Mouse (Mus musculus) forebrain, embryonic 14.5 days (tissue): ENCODE data around the gene Cxcl2. TPM values are rescaled to one million over a fixed set of nuclear protein-coding genes. Genes with fewer than 3 reads are reported as not detected.
A peak's percentile ranks its signal among the peaks of the same experiment; 100 is the strongest.

Experiments
- ATAC-seq: fragments of 200-750 bp; cut with Nextera tagmentation; 2 replicates; pipeline ENCODE4 v1.8.0; 2017; ENCODE audit warnings: mild to moderate bottlenecking, moderate library complexity
- DNase-seq: peaks from one replicate; pipeline ENCODE4 v3.0.0-alpha.2; 2015; ENCODE audit warnings: low spot score
- H3K27ac ChIP-seq: fragments of 300-500 bp; sonication (generic); 2 replicates; pipeline ENCODE4 v1.5.1; 2014; ENCODE audit warnings: low read depth, mild to moderate bottlenecking, control low read depth, low read length, moderate library complexity
- H3K27me3 ChIP-seq: fragments of 300-500 bp; sonication (generic); replicated peaks from 2 replicates; pipeline ENCODE4 v1.6.1; 2014; ENCODE audit warnings: low read length, control low read depth, mixed read lengths; ENCODE audit not compliant: control insufficient read depth, insufficient read depth
- H3K36me3 ChIP-seq: fragments of 300-500 bp; sonication (generic); 2 replicates; pipeline ENCODE4 v1.6.1; 2014; ENCODE audit warnings: low read length, control low read depth; ENCODE audit not compliant: control insufficient read depth, insufficient read depth
- H3K4me1 ChIP-seq: fragments of 300-500 bp; sonication (generic); 2 replicates; pipeline ENCODE4 v1.6.1; 2014; ENCODE audit warnings: antibody characterized with exemption, low read length, control low read depth; ENCODE audit not compliant: control insufficient read depth, insufficient read depth
- H3K4me2 ChIP-seq: fragments of 300-500 bp; sonication (generic); 2 replicates; pipeline ENCODE4 v1.6.1; 2014; ENCODE audit warnings: mild to moderate bottlenecking, control low read depth, low read length
- H3K4me3 ChIP-seq: fragments of 300-500 bp; sonication (generic); 2 replicates; pipeline ENCODE4 v1.5.1; 2014; ENCODE audit warnings: low read depth, low read length, control low read depth
- H3K9ac ChIP-seq: fragments of 300-500 bp; sonication (generic); 2 replicates; pipeline ENCODE4 v1.6.1; 2014; ENCODE audit warnings: mild to moderate bottlenecking, low read length, control low read depth, moderate library complexity
- H3K9me3 ChIP-seq: fragments of 300-500 bp; sonication (generic); replicated peaks from 2 replicates; pipeline ENCODE4 v1.6.1; 2016; ENCODE audit warnings: low read length, control low read depth, mixed read lengths; ENCODE audit not compliant: control insufficient read depth
- WGBS: fragments of 180-500 bp; shearing (Covaris S2); extraction: QIAGEN DNeasy Blood & Tissue Kit; methylation state at CpG from one replicate; pipeline ENCODE4 v1.1.7; 2014; 5-methylcytosine and 5-hydroxymethylcytosine counted together
- polyA plus RNA-seq: library from polyadenylated mRNA; unstranded; fragments of >200 nt; fragmentation: Nextera tagmentation; extraction: Ambion mirVana; gene quantifications from 2 replicates; pipeline ENCODE4 v1.2.1, GENCODE M21; 2014

Gene Cxcl2
- not detected in 2 replicates for polyA plus RNA-seq

DNA sequence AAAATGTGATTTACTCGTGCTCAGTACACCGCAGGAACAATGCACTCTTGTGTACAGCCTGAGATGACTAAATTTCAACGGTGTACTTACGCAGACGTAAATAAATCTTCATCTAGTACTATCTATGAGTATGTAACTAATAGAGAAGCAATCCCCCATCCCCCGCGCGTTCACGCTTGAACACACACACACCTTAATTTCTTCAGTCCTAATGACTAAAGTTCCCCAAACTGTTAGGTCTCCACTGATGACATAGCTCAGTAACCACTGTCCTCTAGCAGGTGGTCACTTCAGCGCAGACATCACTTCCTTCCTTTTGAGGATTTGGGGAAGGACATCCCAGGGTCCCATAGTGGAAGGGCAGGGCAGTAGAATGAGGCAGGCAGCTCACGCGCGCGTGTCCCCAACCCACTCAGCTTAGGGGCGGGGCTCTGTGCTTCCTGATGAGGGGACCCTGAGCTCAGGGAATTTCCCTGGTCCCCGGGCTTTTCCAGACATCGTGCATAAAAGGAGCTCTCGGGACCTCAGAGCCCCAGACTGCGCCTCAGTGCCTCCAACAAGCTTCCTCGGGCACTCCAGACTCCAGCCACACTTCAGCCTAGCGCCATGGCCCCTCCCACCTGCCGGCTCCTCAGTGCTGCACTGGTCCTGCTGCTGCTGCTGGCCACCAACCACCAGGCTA lies at the start of gene Cxcl2:
Gene Cxcl2 (plus strand): TSS at position 533 of the 682 bp plus-strand sequence.
- peaks cover 4% of the 10 kb centered on the region; the same call in 1 of the 2 replicates for H3K4me1 ChIP-seq
- H3K27me3 ChIP-seq: 0 out of 2 replicates have a peak, but pooled peaks cover 5% of the 10 kb centered on the region
- DNase-seq (peak; percentile 25), ATAC-seq (peak; percentile 62)
- H3K4me2 ChIP-seq: peak within 1 kb of the TSS; percentile 68
- peak within 1 kb of the TSS; percentile 32; the same call in 1 of the 2 replicates for H3K9ac ChIP-seq
- no peak within 1 kb of the TSS for H3K27ac ChIP-seq
- 7% methylated on average over 22 of the region's 22 CpGs for WGBS
- H3K4me3 ChIP-seq: peak within 1 kb of the TSS; percentile 22
- H3K36me3 ChIP-seq: no peaks in the 10 kb centered on the region
- H3K9me3 ChIP-seq: no peaks in the 10 kb centered on the region

DNA sequence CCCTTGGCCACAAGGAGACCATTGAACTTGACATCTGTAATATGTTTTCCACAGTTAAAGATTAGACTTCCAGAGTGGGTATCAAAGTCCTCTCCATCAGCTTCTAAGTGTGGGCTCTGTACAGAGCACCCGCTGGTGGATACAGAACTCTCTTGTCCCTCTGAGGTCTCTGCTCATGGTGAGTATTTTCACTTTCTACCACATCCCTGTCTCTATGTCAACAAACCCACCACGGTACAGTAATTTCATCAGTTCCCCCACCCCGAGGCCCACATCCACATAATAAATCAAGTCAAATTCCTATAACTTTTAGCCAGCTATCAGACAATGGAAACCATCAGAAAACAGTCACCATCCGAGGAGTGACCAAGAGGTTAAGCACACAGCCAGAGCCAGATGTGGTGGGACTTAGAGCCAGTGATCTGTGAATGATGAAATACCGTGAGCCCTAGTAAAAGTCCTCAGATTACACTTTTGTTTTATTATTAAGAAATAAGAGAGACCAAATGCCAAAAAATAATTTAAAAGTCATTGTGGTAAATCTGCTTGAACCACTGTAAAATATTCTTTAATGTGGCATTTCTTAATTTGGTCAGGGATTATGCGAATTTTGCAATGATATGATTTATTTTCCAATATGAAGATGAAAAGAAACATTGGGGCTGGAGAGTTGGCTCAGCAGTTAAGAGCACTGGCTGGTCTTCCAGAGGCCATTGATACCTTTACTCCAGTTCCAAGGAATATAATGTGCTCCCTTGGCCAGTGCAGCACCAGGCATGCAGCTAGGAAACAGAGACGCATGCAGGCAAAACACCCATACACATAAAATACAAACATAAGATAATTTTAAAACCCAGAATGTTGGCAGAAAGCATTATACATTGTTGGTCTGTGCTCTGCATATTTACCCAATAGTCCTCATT lies 48.1 kb upstream of the Cxcl2 start:
- no peaks in the 10 kb centered on the region for H3K4me1 ChIP-seq
- H3K4me3 ChIP-seq: no peak overlapping the region
- H3K9ac ChIP-seq: no peak overlapping the region
- no peaks in the 10 kb centered on the region for H3K9me3 ChIP-seq
- ATAC-seq: no peak
- no peaks in the 10 kb centered on the region for H3K27me3 ChIP-seq
- WGBS: 87% methylated on average over 7 of the region's 7 CpGs
- H3K36me3 ChIP-seq: no peaks in the 10 kb centered on the region
- no peak for DNase-seq
- no peak overlapping the region for H3K27ac ChIP-seq
- H3K4me2 ChIP-seq: no peak overlapping the region

DNA sequence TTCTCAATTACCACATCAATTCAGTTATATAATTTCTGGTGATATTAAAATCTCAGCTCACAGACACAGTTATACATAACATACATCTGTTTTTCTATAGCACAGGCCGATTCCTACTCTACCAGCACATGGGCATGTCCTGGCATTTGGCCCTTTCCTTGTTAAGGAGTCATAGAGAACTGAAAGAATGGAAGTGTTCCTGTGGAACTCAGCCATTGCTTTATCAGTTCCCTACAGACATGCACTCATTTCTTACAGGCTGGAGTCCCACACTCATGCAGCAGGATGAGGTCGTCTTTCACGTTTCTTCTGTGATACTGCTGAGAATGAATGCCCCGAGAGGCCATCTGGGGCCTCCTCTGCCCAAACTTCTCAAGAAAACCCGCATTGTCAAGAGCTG lies 46.2 kb upstream of the Cxcl2 start:
- ATAC-seq (no peak), DNase-seq (no peak)
- no peaks in the 10 kb centered on the region for H3K9me3 ChIP-seq
- no peak overlapping the region for H3K4me3 ChIP-seq
- no peaks in the 10 kb centered on the region for H3K27me3 ChIP-seq
- H3K36me3 ChIP-seq: no peaks in the 10 kb centered on the region
- no peak overlapping the region for H3K9ac ChIP-seq
- no peak overlapping the region for H3K27ac ChIP-seq
- H3K4me2 ChIP-seq: no peak overlapping the region
- WGBS: 81% methylated on average over 5 of the region's 5 CpGs
- no peaks in the 10 kb centered on the region for H3K4me1 ChIP-seq

DNA sequence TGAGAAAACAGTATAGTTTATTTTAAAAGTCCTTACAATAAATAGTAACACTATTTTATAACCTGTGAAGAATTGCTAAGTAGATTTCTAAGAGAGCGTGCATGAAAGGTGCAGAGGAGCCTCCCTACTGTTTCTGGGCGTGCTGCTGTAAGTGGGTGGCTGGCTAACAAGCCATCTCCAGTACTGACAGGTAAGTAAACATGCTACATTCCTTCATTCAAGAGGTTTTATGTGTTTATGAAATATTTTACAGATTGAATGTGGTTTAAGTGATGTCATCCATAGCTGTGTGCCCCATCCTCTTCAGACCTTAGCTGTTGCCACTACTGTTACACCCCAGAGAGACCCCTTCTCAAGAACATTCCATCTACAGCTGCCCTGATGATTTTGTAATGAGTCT lies 45.2 kb upstream of the Cxcl2 start:
- Histone ChIP-seq H3K4me1 (no peaks in the 10 kb centered on the region), H3K27ac (no peak overlapping the region), H3K27me3 (no peaks in the 10 kb centered on the region), H3K36me3 (no peaks in the 10 kb centered on the region), H3K4me3 (no peak overlapping the region), H3K4me2 (no peak overlapping the region), H3K9me3 (no peaks in the 10 kb centered on the region), H3K9ac (no peak overlapping the region)
- 87% methylated on average over 2 of the region's 2 CpGs for WGBS
- DNase-seq (no peak), ATAC-seq (no peak)

DNA sequence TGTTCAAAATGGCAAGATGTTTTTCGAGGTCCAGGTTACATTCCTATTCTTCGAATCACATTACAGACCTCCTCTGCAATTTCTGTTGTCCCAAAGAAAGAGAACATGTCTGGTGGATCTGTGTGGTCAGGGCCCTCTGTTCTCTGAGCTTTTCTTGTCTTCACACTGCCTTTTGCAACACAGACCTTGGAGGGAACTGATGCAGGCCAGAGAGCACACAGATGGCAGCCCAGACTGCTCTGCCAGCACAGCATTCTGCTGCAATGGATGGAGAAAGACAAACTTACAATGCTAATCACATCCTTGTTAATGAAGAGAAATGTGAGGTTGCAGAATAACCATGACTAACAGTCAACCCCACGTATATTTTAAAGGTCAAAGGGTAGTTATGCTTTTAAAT lies 44.6 kb upstream of the Cxcl2 start:
- DNase-seq: no peak
- Histone ChIP-seq H3K4me3 (no peak overlapping the region), H3K27ac (no peak overlapping the region), H3K4me2 (no peak overlapping the region), H3K27me3 (no peaks in the 10 kb centered on the region), H3K9me3 (no peaks in the 10 kb centered on the region), H3K9ac (no peak overlapping the region), H3K36me3 (no peaks in the 10 kb centered on the region), H3K4me1 (no peaks in the 10 kb centered on the region)
- WGBS: 79% methylated on average over 3 of the region's 3 CpGs
- no peak for ATAC-seq

DNA sequence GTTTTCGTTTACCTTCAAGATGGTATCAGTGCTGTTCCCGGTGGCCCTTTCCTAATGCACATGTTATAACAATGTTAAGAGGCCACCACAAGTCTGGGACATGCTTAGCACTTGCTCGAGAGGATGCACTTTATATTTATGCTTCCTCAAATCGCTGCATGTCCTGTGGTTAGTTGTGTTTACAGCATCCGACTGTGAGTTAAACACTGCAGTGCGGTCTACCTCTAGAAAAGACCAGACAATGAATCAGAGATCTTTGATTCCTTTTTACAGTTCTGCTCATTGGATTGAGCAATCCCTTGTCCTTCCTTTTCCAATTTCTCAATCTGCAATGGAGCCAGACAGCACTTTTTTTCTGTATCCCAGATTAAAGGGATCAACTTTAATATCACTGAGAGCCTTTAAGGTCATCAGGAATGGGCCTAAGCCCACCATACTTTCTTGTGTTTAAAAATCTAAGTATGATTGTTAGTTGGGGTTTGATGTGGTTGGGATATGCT lies 41.7 kb upstream of the Cxcl2 start:
- no peak overlapping the region for H3K9ac ChIP-seq
- H3K36me3 ChIP-seq: no peaks in the 10 kb centered on the region
- H3K4me1 ChIP-seq: no peaks in the 10 kb centered on the region
- no peak overlapping the region for H3K4me3 ChIP-seq
- no peaks in the 10 kb centered on the region for H3K9me3 ChIP-seq
- H3K27me3 ChIP-seq: no peaks in the 10 kb centered on the region
- 86% methylated on average over 6 of the region's 6 CpGs for WGBS
- DNase-seq: no peak
- H3K4me2 ChIP-seq: no peak overlapping the region
- ATAC-seq: no peak
- no peak overlapping the region for H3K27ac ChIP-seq

DNA sequence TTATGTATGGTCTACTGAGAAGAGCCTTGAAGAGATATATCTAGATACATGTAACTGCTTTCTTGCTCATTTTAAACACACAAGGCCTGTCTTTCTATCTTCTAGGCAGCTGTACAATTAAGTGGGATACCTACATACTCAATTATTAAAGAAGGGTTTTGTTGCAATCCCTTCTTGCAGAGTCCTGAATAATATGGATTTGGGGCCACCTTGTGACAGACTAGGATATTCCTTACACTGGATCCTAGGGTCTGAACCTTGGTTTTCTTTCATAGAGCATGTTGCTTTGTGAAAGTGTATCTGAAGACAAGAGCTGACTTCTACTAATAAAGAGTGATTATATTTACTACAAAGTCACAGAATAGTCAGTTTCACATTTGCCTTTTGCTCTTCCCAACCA lies 36.9 kb upstream of the Cxcl2 start:
- H3K4me3 ChIP-seq: no peak overlapping the region
- no peaks in the 10 kb centered on the region for H3K9me3 ChIP-seq
- ATAC-seq (no peak), DNase-seq (no peak)
- H3K4me1 ChIP-seq: no peaks in the 10 kb centered on the region
- no peaks in the 10 kb centered on the region for H3K27me3 ChIP-seq
- H3K4me2 ChIP-seq: no peak overlapping the region
- no peak overlapping the region for H3K9ac ChIP-seq
- H3K36me3 ChIP-seq: no peaks in the 10 kb centered on the region
- H3K27ac ChIP-seq: no peak overlapping the region

DNA sequence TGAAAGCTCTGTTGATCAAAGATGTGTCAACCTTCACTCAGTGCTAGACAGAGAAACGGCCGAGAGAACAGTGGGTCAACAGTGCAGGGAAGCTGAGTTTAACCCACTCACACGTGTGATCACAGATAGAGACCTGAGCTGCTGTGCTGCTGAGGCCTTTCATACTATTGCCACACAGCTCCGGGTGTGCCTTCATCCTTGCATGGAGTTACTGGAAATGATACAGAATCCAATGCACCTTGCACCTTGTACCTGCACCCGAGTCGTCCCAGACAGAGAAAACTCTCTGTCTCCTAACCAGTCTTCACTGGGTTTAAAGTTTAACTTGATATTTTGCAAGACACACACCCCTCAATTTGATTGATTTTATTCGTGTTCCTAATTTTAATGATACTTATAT lies 31.3 kb upstream of the Cxcl2 start:
- no peak overlapping the region for H3K27ac ChIP-seq
- no peaks in the 10 kb centered on the region for H3K36me3 ChIP-seq
- DNase-seq: no peak
- H3K4me3 ChIP-seq: no peak overlapping the region
- no peak overlapping the region for H3K4me2 ChIP-seq
- H3K4me1 ChIP-seq: no peaks in the 10 kb centered on the region
- 87% methylated on average over 7 of the region's 7 CpGs for WGBS
- ATAC-seq: no peak
- H3K9me3 ChIP-seq: no peaks in the 10 kb centered on the region
- no peaks in the 10 kb centered on the region for H3K27me3 ChIP-seq
- no peak overlapping the region for H3K9ac ChIP-seq

DNA sequence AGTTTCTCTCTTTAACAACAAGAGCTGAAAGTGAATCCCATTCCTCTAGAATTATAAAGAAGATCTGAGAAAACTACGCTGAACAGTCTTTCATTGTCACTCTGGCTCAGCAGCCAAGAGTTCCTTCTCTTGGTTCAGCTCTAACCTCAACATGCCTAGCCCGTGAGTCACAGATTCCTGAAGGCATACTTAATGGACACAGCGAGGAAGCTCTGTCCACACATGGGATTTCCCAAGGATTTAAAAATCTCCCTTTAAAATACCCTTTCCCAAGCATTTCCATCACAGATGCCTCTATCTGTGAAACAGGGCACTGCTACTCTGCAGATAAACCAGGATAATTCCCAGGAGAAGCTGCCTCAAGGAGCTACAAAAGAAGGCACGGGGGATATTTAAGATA lies 27.6 kb upstream of the Cxcl2 start:
- whole genome bisulfite sequencing: 86% methylated on average over 4 of the region's 4 CpGs
- ATAC-seq (no peak), DNase-seq (no peak)
- Histone ChIP-seq H3K36me3 (no peaks in the 10 kb centered on the region), H3K9ac (no peak overlapping the region), H3K27me3 (no peaks in the 10 kb centered on the region), H3K27ac (no peak overlapping the region), H3K4me2 (no peak overlapping the region), H3K4me3 (no peak overlapping the region), H3K9me3 (no peaks in the 10 kb centered on the region), H3K4me1 (no peaks in the 10 kb centered on the region)
